Mouse (Mus musculus) neural tube, embryonic 12.5 days (tissue): ENCODE measurements at regions not wholly inside any gene's neighbourhood (a gene's known extent, or its start where the extent isn't known, plus 50 kb on each side); places are given as distances from the start of the nearest gene placed in this dataset.

Experiments used
- ATAC-seq: fragments of 200-750 bp; cut with Nextera tagmentation; 2 replicates; pipeline ENCODE4 v1.8.0; 2017; ENCODE audit warnings: low read depth, mild to moderate bottlenecking, moderate TSS enrichment, moderate library complexity; ENCODE audit not compliant: low FRiP score
- H3K27ac ChIP-seq: fragments of 300-500 bp; sonication (generic); 2 replicates; pipeline ENCODE4 v1.5.1; 2016
- H3K27me3 ChIP-seq: fragments of 300-500 bp; sonication (generic); replicated peaks from 2 replicates; pipeline ENCODE4 v1.6.1; 2016; ENCODE audit warnings: mild to moderate bottlenecking
- H3K36me3 ChIP-seq: fragments of 300-500 bp; sonication (generic); 2 replicates; pipeline ENCODE4 v1.6.1; 2016; ENCODE audit warnings: mild to moderate bottlenecking
- H3K4me1 ChIP-seq: fragments of 300-500 bp; sonication (generic); 2 replicates; pipeline ENCODE4 v1.6.1; 2016
- H3K4me2 ChIP-seq: fragments of 300-500 bp; sonication (generic); replicated peaks from 2 replicates; pipeline ENCODE4 v1.6.1; 2016; ENCODE audit warnings: mild to moderate bottlenecking
- H3K4me3 ChIP-seq: fragments of 300-500 bp; sonication (generic); 2 replicates; pipeline ENCODE4 v1.5.1; 2016
- H3K9ac ChIP-seq: fragments of 300-500 bp; sonication (generic); 2 replicates; pipeline ENCODE4 v1.6.1; 2016; ENCODE audit warnings: mild to moderate bottlenecking
- H3K9me3 ChIP-seq: fragments of 300-500 bp; sonication (generic); 2 replicates; pipeline ENCODE4 v1.6.1; 2016; ENCODE audit warnings: mild to moderate bottlenecking
- WGBS: fragments of 180-500 bp; shearing (Covaris S2); methylation state at CpG from one replicate; pipeline ENCODE4 v1.1.7; 2016; 5-methylcytosine and 5-hydroxymethylcytosine counted together

- Histone ChIP-seq H3K36me3 (no peaks in the 10 kb centered on the region), H3K9ac (no peak overlapping the region), H3K27me3 (no peaks in the 10 kb centered on the region), H3K4me2 (no peak overlapping the region), H3K9me3 (no peaks in the 10 kb centered on the region), H3K4me3 (no peak overlapping the region), H3K27ac (no peak overlapping the region), H3K4me1 (no peaks in the 10 kb centered on the region)
- ATAC-seq: no peak
- 85% methylated on average over 11 of the region's 11 CpGs for WGBS
Measured at GRCm38 (mm10) chr4:84222805-84223335, 452.2 kb downstream of the Bnc2 start.

- Histone ChIP-seq H3K36me3 (no peaks in the 10 kb centered on the region), H3K4me3 (no peak overlapping the region), H3K27ac (no peak overlapping the region), H3K4me1 (no peaks in the 10 kb centered on the region), H3K9ac (no peak overlapping the region), H3K27me3 (no peaks in the 10 kb centered on the region), H3K4me2 (no peak overlapping the region), H3K9me3 (no peaks in the 10 kb centered on the region)
- 59% methylated on average over 6 of the region's 6 CpGs for WGBS
- ATAC-seq: no peak
Measured at GRCm38 (mm10) chr4:84224556-84224955, 450.5 kb downstream of the Bnc2 start.
